Mouse (Mus musculus) E14TG2a.4 (cell line): ENCODE results near the gene Pde4d.

ENCODE experiments used
- H3K27me3 ChIP-seq: 2 replicates; pipeline ENCODE4 v1.6.1; 2014; ENCODE audit warnings: low read length, control low read depth; ENCODE audit not compliant: insufficient read depth
- H3K36me3 ChIP-seq: 2 replicates; pipeline ENCODE4 v1.6.1; 2014; ENCODE audit warnings: low read length, control low read depth; ENCODE audit not compliant: insufficient read depth
- H3K4me1 ChIP-seq: replicated peaks from 2 replicates; pipeline ENCODE4 v1.6.1; 2014; ENCODE audit warnings: low read depth, low read length, control low read depth
- H3K4me3 ChIP-seq: replicated peaks from 2 replicates; pipeline ENCODE4 v1.5.1; 2014; ENCODE audit warnings: mild to moderate bottlenecking, low read length
- H3K9me3 ChIP-seq: 2 replicates; pipeline ENCODE4 v1.6.1; 2014; ENCODE audit warnings: low read length, control low read depth
- CTCF ChIP-seq: conservative IDR thresholded peaks from 2 replicates; pipeline ENCODE4 v1.5.1; 2014; ENCODE audit warnings: low read length
- NANOG ChIP-seq: IDR thresholded peaks from 2 replicates; pipeline ENCODE4 v1.6.1; 2014; ENCODE audit warnings: borderline replicate concordance, low read length, mixed read lengths
- POU5F1 ChIP-seq: IDR thresholded peaks from 2 replicates; pipeline ENCODE4 v1.6.1; 2014; ENCODE audit warnings: low read length, borderline replicate concordance

The Pde4d gene

DNA sequence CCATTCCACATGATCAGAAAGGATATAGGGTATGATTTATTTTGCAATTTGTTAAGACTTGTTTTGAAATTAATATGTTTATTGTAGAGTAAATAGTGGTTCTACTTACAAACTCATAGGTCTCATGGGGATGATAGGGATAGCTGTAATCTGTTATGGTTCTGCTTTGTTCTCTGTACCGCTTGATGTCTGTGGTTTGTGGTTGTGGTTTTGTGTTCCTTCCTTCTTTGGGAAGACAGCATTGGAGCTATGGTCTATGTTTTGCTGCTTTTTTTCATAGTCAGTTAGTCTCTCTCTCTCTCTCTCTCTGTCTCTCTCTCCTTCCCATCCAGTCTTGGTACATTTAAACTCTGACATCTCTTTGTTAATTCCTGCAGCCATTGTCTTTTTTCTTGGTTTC, 217.3 kb downstream of the Pde4d start:
- H3K27me3 ChIP-seq, result no peaks in the 10 kb centered on the region
- no peaks in the 10 kb centered on the region for H3K36me3 ChIP-seq
- H3K4me3 ChIP-seq, result no peak overlapping the region
- TF ChIP-seq NANOG (no peak), POU5F1 (no peak), CTCF (no peak)
- no peaks in the 10 kb centered on the region for H3K9me3 ChIP-seq
- H3K4me1 ChIP-seq, result no peaks in the 10 kb centered on the region

GRCm38 (mm10) chr13:108677056-108677455, 227.3 kb downstream of the Pde4d start:
- no peak overlapping the region for H3K4me3 ChIP-seq
- H3K9me3 ChIP-seq, result no peaks in the 10 kb centered on the region
- H3K27me3 ChIP-seq, result no peaks in the 10 kb centered on the region
- H3K36me3 ChIP-seq, result no peaks in the 10 kb centered on the region
- H3K4me1 ChIP-seq, result no peaks in the 10 kb centered on the region
- TF ChIP-seq POU5F1 (no peak), CTCF (no peak), NANOG (no peak)

- Histone ChIP-seq H3K4me1 (no peaks in the 10 kb centered on the region), H3K36me3 (no peaks in the 10 kb centered on the region), H3K9me3 (no peaks in the 10 kb centered on the region), H3K27me3 (no peaks in the 10 kb centered on the region), H3K4me3 (no peak overlapping the region)
- TF ChIP-seq POU5F1, result no peak
- TF ChIP-seq CTCF, result no peak
- no peak for TF ChIP-seq NANOG
Measured at GRCm38 (mm10) chr13:108683018-108683417, 233.3 kb downstream of the Pde4d start.

DNA sequence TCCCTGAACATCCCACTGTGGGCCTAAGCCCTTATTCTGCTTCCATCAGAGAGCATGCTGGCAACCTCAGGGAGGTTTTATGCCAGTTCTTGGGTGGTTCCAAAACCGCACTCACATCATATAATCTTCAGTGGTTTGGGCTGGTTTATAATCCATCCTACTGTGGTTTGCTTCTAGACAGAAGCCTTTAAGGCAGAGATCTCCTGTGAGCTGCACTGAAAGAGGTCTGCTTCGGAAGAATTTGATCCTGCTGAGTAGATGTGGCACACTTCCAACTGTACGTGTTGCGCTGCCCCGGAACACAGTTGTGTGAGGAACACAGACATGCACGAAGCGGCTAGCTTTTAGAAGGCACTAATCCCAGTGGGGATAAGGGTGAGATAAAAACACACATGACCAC, 236.1 kb downstream of the Pde4d start:
- TF ChIP-seq POU5F1 (no peak), NANOG (no peak), CTCF (no peak)
- no peaks in the 10 kb centered on the region for H3K27me3 ChIP-seq

GRCm38 (mm10) chr13:108686262-108686661, 236.5 kb downstream of the Pde4d start:
- Histone ChIP-seq H3K4me3 (no peak overlapping the region), H3K27me3 (no peaks in the 10 kb centered on the region), H3K4me1 (no peaks in the 10 kb centered on the region), H3K36me3 (no peaks in the 10 kb centered on the region), H3K9me3 (no peaks in the 10 kb centered on the region)
- TF ChIP-seq POU5F1 (no peak), NANOG (no peak), CTCF (no peak)

More for the DNA sequence above, 236.1 kb downstream of the Pde4d start:
- no peaks in the 10 kb centered on the region for H3K4me1 ChIP-seq
- no peaks in the 10 kb centered on the region for H3K9me3 ChIP-seq
- H3K36me3 ChIP-seq, result no peaks in the 10 kb centered on the region
- H3K4me3 ChIP-seq, result no peak overlapping the region

GRCm38 (mm10) chr13:108686807-108687206, 237.1 kb downstream of the Pde4d start:
- H3K27me3 ChIP-seq, result no peaks in the 10 kb centered on the region
- H3K4me3 ChIP-seq, result no peak overlapping the region
- no peaks in the 10 kb centered on the region for H3K4me1 ChIP-seq
- no peaks in the 10 kb centered on the region for H3K36me3 ChIP-seq
- no peak for TF ChIP-seq NANOG
- TF ChIP-seq POU5F1, result no peak
- TF ChIP-seq CTCF, result no peak
- no peaks in the 10 kb centered on the region for H3K9me3 ChIP-seq

DNA sequence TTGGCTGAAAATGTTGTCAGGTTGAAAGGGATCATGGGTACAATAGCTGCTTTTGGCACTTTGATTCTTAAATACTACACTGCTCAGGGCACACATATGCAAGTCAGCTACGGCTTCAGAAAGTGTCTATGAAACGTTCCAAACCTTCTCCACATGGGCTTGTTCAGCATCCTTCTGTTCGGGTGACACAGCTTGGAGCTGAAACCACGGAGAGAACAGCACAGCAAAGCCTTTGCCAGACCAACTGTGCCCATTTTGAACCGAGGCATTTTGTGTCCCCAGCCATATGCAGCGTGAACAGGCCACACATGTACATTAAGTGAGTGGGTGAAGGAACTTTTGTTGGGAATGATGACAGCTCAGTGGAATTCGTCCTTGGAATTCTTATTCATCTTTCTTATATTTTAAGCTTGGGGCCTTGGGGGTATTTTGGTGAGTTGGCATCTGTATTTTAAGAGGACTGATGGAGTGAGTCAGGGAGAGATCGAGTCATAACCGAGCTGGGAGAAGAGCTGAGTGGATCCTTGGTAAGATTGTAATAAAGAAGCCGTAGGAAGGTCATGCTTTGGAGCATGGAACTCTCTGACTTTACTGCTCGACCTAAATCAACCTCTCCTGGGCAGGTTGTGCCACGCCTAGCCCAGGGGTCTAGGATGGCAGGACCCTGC, 243.3 kb downstream of the Pde4d start:
- H3K4me1 ChIP-seq, result no peaks in the 10 kb centered on the region
- H3K27me3 ChIP-seq, result no peaks in the 10 kb centered on the region
- H3K4me3 ChIP-seq, result no peak overlapping the region
- no peaks in the 10 kb centered on the region for H3K36me3 ChIP-seq
- H3K9me3 ChIP-seq, result no peaks in the 10 kb centered on the region
- TF ChIP-seq CTCF (no peak), POU5F1 (no peak), NANOG (no peak)

GRCm38 (mm10) chr13:108705441-108705840, 255.7 kb downstream of the Pde4d start:
- Histone ChIP-seq H3K9me3 (no peaks in the 10 kb centered on the region), H3K4me1 (no peaks in the 10 kb centered on the region), H3K36me3 (no peaks in the 10 kb centered on the region), H3K4me3 (no peak overlapping the region), H3K27me3 (no peaks in the 10 kb centered on the region)
- no peak for TF ChIP-seq CTCF

- no peak for TF ChIP-seq POU5F1
- TF ChIP-seq NANOG, result no peak
- no peak for TF ChIP-seq CTCF
- no peak overlapping the region for H3K4me3 ChIP-seq
- no peaks in the 10 kb centered on the region for H3K4me1 ChIP-seq
- no peaks in the 10 kb centered on the region for H3K36me3 ChIP-seq
- H3K27me3 ChIP-seq, result no peaks in the 10 kb centered on the region
- no peaks in the 10 kb centered on the region for H3K9me3 ChIP-seq
Measured at GRCm38 (mm10) chr13:108714032-108714431, 264.3 kb downstream of the Pde4d start.
